Mouse (Mus musculus) liver, postnatal 0 days (tissue): Measurements from ENCODE around the gene Hist1h3g. TPM values are rescaled to one million over a fixed set of nuclear protein-coding genes. Genes with fewer than 3 reads are reported as not detected.
"Not testable (repeated sequence)": the region's sequence is repeated elsewhere in the genome, so short reads cannot be mapped to it uniquely, and the experiment has no call there.

Experiments used
- ATAC-seq: fragments of 200-750 bp; cut with Nextera tagmentation; 2 replicates; pipeline ENCODE4 v1.8.0; 2017; ENCODE audit warnings: mild to moderate bottlenecking, moderate library complexity
- DNase-seq: peaks from one replicate; pipeline ENCODE4 v3.0.0-alpha.2; 2016
- H3K27ac ChIP-seq: fragments of 300-500 bp; sonication (generic); 2 replicates; pipeline ENCODE4 v1.5.1; 2014; ENCODE audit warnings: antibody characterized with exemption, moderate library complexity, mild to moderate bottlenecking, low read depth
- H3K27me3 ChIP-seq: fragments of 300-500 bp; sonication (generic); 2 replicates; pipeline ENCODE4 v1.6.1; 2014; ENCODE audit warnings: low read length, control low read depth, mixed read lengths; ENCODE audit not compliant: insufficient read depth
- H3K36me3 ChIP-seq: fragments of 300-500 bp; sonication (generic); replicated peaks from 2 replicates; pipeline ENCODE4 v1.6.1; 2014; ENCODE audit warnings: mild to moderate bottlenecking, control low read depth, low read length, moderate library complexity, mixed read lengths; ENCODE audit not compliant: insufficient read depth
- H3K4me1 ChIP-seq: fragments of 300-500 bp; sonication (generic); 2 replicates; pipeline ENCODE4 v1.6.1; 2014; ENCODE audit warnings: antibody characterized with exemption, mild to moderate bottlenecking, control low read depth; ENCODE audit not compliant: insufficient read depth
- H3K4me2 ChIP-seq: fragments of 300-500 bp; sonication (generic); 2 replicates; pipeline ENCODE4 v1.6.1; 2014; ENCODE audit warnings: low read depth, mild to moderate bottlenecking, low read length, moderate library complexity, mixed read lengths
- H3K4me3 ChIP-seq: fragments of 300-500 bp; sonication (generic); 2 replicates; pipeline ENCODE4 v1.5.1; 2014; ENCODE audit warnings: low read depth, low read length
- H3K9ac ChIP-seq: fragments of 300-500 bp; sonication (generic); replicated peaks from 2 replicates; pipeline ENCODE4 v1.6.1; 2014; ENCODE audit warnings: mild to moderate bottlenecking, moderate library complexity
- H3K9me3 ChIP-seq: fragments of 300-500 bp; sonication (generic); 2 replicates; pipeline ENCODE4 v1.6.1; 2016; ENCODE audit warnings: mild to moderate bottlenecking, control low read depth, low read length, mixed read lengths
- CTCF ChIP-seq: sonication (generic); IDR thresholded peaks from 2 replicates; pipeline ENCODE4 v1.5.1; 2016; ENCODE audit warnings: antibody characterized with exemption, low read depth
- EP300 ChIP-seq: IDR thresholded peaks from 2 replicates; pipeline ENCODE4 v1.6.1; 2016; ENCODE audit warnings: antibody characterized with exemption, low read depth, mild to moderate bottlenecking
- WGBS: fragments of 180-500 bp; shearing (Covaris S2); extraction: QIAGEN DNeasy Blood & Tissue Kit; methylation state at CpG from one replicate; pipeline ENCODE4 v1.1.7; 2014; ENCODE audit not compliant: insufficient replicate concordance; 5-methylcytosine and 5-hydroxymethylcytosine counted together
- polyA plus RNA-seq: library from polyadenylated mRNA; unstranded; fragments of >200 nt; fragmentation: Nextera tagmentation; extraction: Ambion mirVana; gene quantifications from 2 replicates; pipeline ENCODE4 v1.2.1, GENCODE M21; 2015

The Hist1h3g gene
- polyA plus RNA-seq, 1 experiment from 2014 or later, result 6.3 TPM

GRCm38 (mm10) chr13:23530901-23531875, 4.0 kb upstream of the Hist1h3g start, which contains the start of gene Hist1h4h:
Gene Hist1h4h (plus strand): TSS chr13:23531050.
- WGBS, result under 1% methylated on average over 54 of the region's 70 CpGs

GRCm38 (mm10) chr13:23532262-23533075, 2.8 kb upstream of the Hist1h3g start:
- TF ChIP-seq EP300 (no peak), CTCF (no peak)
- Histone ChIP-seq H3K4me1 (peaks cover 20% of the 10 kb centered on the region), H3K9ac (peak overlapping the region; percentile 87), H3K9me3 (no peaks in the 10 kb centered on the region), H3K4me2 (peak overlapping the region; percentile 80), H3K4me3 (peak overlapping the region; percentile 66), H3K27me3 (no peaks in the 10 kb centered on the region), H3K36me3 (no peaks in the 10 kb centered on the region), H3K27ac (peak overlapping the region; percentile 99)
- ATAC-seq, result no peak
- WGBS, result 16% methylated on average over 9 of the region's 9 CpGs
- DNase-seq, result peak; percentile 38

More at GRCm38 (mm10) chr13:23530901-23531875, 4.0 kb upstream of the Hist1h3g start, which contains the start of gene Hist1h4h:
- H3K27ac ChIP-seq, result peak within 1 kb of the TSS; percentile 99
- H3K4me1 ChIP-seq, result peaks cover 19% of the 10 kb centered on the region
- peak within 1 kb of the TSS; percentile 66 for H3K4me3 ChIP-seq
- H3K9me3 ChIP-seq, result no peaks in the 10 kb centered on the region
- ATAC-seq (peak; percentile 60), DNase-seq (peak; percentile 95)
- TF ChIP-seq CTCF (no peak), EP300 (peak; percentile 92)
- no peaks in the 10 kb centered on the region for H3K36me3 ChIP-seq
- no peaks in the 10 kb centered on the region for H3K27me3 ChIP-seq
- peak within 1 kb of the TSS; percentile 80 for H3K4me2 ChIP-seq
- H3K9ac ChIP-seq, result peak within 1 kb of the TSS; percentile 87

GRCm38 (mm10) chr13:23533560-23534367, 1.5 kb upstream of the Hist1h3g start, which contains the start of gene Hist1h2af:
Gene Hist1h2af (plus strand): TSS chr13:23533906.
- WGBS, result 0% methylated on average over 23 of the region's 53 CpGs
- not testable (repeated sequence) for H3K9me3 ChIP-seq, H3K27me3 ChIP-seq, H3K36me3 ChIP-seq
- TF ChIP-seq EP300, result peak; percentile 51; the same call in 1 of the 2 replicates
- ATAC-seq (peak; percentile 33), DNase-seq (peak; percentile 83)
- Histone ChIP-seq H3K4me1 (peaks cover 20% of the 10 kb centered on the region), H3K4me3 (peak within 1 kb of the TSS; percentile 66), H3K9ac (peak within 1 kb of the TSS; percentile 87), H3K4me2 (peak within 1 kb of the TSS; percentile 80), H3K27ac (peak within 1 kb of the TSS; percentile 99)

GRCm38 (mm10) chr13:23534368-23535131, 672 bp upstream of the Hist1h3g start:
- ATAC-seq (peak; percentile 40), DNase-seq (peak; percentile 47)
- Histone ChIP-seq H3K9ac (peak overlapping the region; percentile 87), H3K27me3 (no peaks in the 10 kb centered on the region), H3K4me3 (peak overlapping the region; percentile 66), H3K9me3 (no peaks in the 10 kb centered on the region), H3K36me3 (no peaks in the 10 kb centered on the region), H3K4me1 (peaks cover 20% of the 10 kb centered on the region), H3K4me2 (peak overlapping the region; percentile 80), H3K27ac (peak overlapping the region; percentile 99)
- TF ChIP-seq CTCF, result no peak
- no peak; the same call in none of the 2 replicates for TF ChIP-seq EP300
- under 1% methylated on average over 15 of the region's 15 CpGs for WGBS
